Mouse (Mus musculus): ENCODE results near the gene Sos1.

- TF ChIP-seq EP300 (IDR thresholded peaks at IDR 0.05) (no peak), CTCF (IDR thresholded peaks at IDR 0.05) (no peak)
Observed at GRCm38 (mm10) chr17:80367276-80367675, 113.0 kb downstream of the Sos1 start.

Data from lung, postnatal 0 days (tissue).